Mouse (Mus musculus) thymus, adult 2 months (tissue): ENCODE data around the gene Cmtr1. TPM values are rescaled to one million over a fixed set of nuclear protein-coding genes. Genes with fewer than 3 reads are reported as not detected.

Experiments
- DNase-seq: peaks from one replicate; pipeline ENCODE4 v3.0.0; 2021
- H3K27ac ChIP-seq: fragments of 200-500 bp; 2 replicates; pipeline ENCODE4 v1.5.1; 2012; ENCODE audit warnings: low read length, control low read depth; ENCODE audit not compliant: control insufficient read depth, insufficient read depth
- H3K27me3 ChIP-seq: fragments of 200-500 bp; 2 replicates; pipeline ENCODE4 v1.6.1; 2012; ENCODE audit warnings: mild to moderate bottlenecking, low read length, moderate library complexity, mixed read lengths; ENCODE audit not compliant: control insufficient read depth, insufficient read depth
- H3K36me3 ChIP-seq: fragments of 200-500 bp; 2 replicates; pipeline ENCODE4 v1.6.1; 2012; ENCODE audit warnings: mild to moderate bottlenecking, low read length, moderate library complexity; ENCODE audit not compliant: control insufficient read depth, insufficient read depth
- H3K4me1 ChIP-seq: fragments of 200-500 bp; replicated peaks from 2 replicates; pipeline ENCODE4 v1.6.1; 2012; ENCODE audit warnings: low read length; ENCODE audit not compliant: control insufficient read depth, insufficient read depth
- H3K4me3 ChIP-seq: fragments of 200-500 bp; 2 replicates; pipeline ENCODE4 v1.5.1; 2012; ENCODE audit warnings: mild to moderate bottlenecking, low read length, control low read depth, moderate library complexity; ENCODE audit not compliant: control insufficient read depth, insufficient read depth
- CTCF ChIP-seq: fragments of 200-500 bp; IDR thresholded peaks from 2 replicates; pipeline ENCODE4 v1.5.1; 2012; ENCODE audit warnings: mild to moderate bottlenecking, control low read depth, low read length, moderate library complexity, borderline replicate concordance; ENCODE audit not compliant: control insufficient read depth, poor library complexity, insufficient read depth; ENCODE audit errors: extremely low read depth
- POLR2A ChIP-seq: fragments of 200-500 bp; IDR thresholded peaks from 2 replicates; pipeline ENCODE4 v1.6.1; 2012; ENCODE audit warnings: mild to moderate bottlenecking, low read length, control low read depth, moderate library complexity; ENCODE audit not compliant: control insufficient read depth, poor library complexity, insufficient read depth; ENCODE audit errors: extremely low read depth
- WGBS: fragments of 180-500 bp; shearing (Covaris S2); methylation state at CpG from one replicate; pipeline ENCODE4 v1.1.7; 2018; 5-methylcytosine and 5-hydroxymethylcytosine counted together
- polyA plus RNA-seq: library from polyadenylated mRNA; depleted of rRNA; stranded (reverse); fragments of >200 nt; gene quantifications from 2 replicates; pipeline ENCODE4 v1.2.3, GENCODE M21; 2012

Cmtr1 gene
- polyA plus RNA-seq, 1 experiment = 53.9 TPM

- TF ChIP-seq CTCF = no peak
- TF ChIP-seq POLR2A = no peak
- DNase-seq = no peak
- Histone ChIP-seq H3K4me1 (peaks cover 2% of the 10 kb centered on the region; the same call in 1 of the 2 replicates), H3K27ac (no peak overlapping the region), H3K4me3 (no peak overlapping the region), H3K27me3 (no peaks in the 10 kb centered on the region), H3K36me3 (peaks cover 3% of the 10 kb centered on the region; the same call in 1 of the 2 replicates)
- 96% methylated on average over 10 of the region's 10 CpGs for WGBS
Observed at GRCm38 (mm10) chr17:29668051-29668986, 7.9 kb downstream of the Cmtr1 start.

DNA sequence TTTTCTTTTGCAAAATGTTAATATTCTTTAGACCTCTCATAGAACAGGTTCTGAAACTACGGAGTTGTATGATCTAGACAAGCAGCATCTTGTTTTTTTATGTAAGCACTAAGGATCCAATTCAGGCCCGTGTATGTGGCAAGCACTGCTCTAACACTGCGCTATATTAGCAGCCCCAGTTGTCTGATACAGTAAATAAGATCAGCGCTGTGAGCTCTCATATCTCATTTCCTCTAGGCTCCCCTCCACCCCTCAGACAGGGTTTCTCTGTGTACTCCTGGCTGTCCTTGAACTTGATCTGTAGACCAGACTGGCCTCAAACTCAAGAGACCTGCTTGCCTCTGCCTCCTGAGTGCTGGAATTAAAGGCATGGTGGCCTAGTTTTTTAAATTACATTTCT lies 8.6 kb downstream of the Cmtr1 start:
- no peak for DNase-seq
- Histone ChIP-seq H3K4me3 (no peak overlapping the region), H3K36me3 (peaks cover 3% of the 10 kb centered on the region), H3K27ac (no peak overlapping the region), H3K27me3 (no peaks in the 10 kb centered on the region), H3K4me1 (peaks cover 2% of the 10 kb centered on the region; the same call in 1 of the 2 replicates)
- WGBS = 95% methylated on average over 4 of the region's 4 CpGs
- TF ChIP-seq CTCF = no peak
- TF ChIP-seq POLR2A = no peak

GRCm38 (mm10) chr17:29669936-29670335 lies 9.5 kb downstream of the Cmtr1 start:
- Histone ChIP-seq H3K27me3 (no peaks in the 10 kb centered on the region), H3K4me3 (no peak overlapping the region), H3K27ac (no peak overlapping the region), H3K4me1 (peaks cover 2% of the 10 kb centered on the region; the same call in 1 of the 2 replicates), H3K36me3 (peaks cover 12% of the 10 kb centered on the region)
- DNase-seq = no peak
- no peak for TF ChIP-seq POLR2A
- TF ChIP-seq CTCF = no peak

GRCm38 (mm10) chr17:29671021-29671420 lies 10.6 kb downstream of the Cmtr1 start:
- no peak for DNase-seq
- H3K27me3 ChIP-seq = no peaks in the 10 kb centered on the region
- H3K4me1 ChIP-seq = peaks cover 2% of the 10 kb centered on the region; the same call in 1 of the 2 replicates
- peaks cover 23% of the 10 kb centered on the region for H3K36me3 ChIP-seq
- TF ChIP-seq CTCF (no peak), POLR2A (no peak)
- WGBS = 94% methylated on average over 2 of the region's 2 CpGs
- H3K4me3 ChIP-seq = no peak overlapping the region
- no peak overlapping the region for H3K27ac ChIP-seq

- no peak for DNase-seq
- Histone ChIP-seq H3K4me1 (peaks cover 2% of the 10 kb centered on the region; the same call in 1 of the 2 replicates), H3K27ac (no peak overlapping the region), H3K27me3 (no peaks in the 10 kb centered on the region), H3K36me3 (peaks cover 40% of the 10 kb centered on the region), H3K4me3 (no peak overlapping the region)
- TF ChIP-seq CTCF (no peak), POLR2A (no peak)
- WGBS = 93% methylated on average over 4 of the region's 4 CpGs
Observed at GRCm38 (mm10) chr17:29673325-29673724, 12.9 kb downstream of the Cmtr1 start.

DNA sequence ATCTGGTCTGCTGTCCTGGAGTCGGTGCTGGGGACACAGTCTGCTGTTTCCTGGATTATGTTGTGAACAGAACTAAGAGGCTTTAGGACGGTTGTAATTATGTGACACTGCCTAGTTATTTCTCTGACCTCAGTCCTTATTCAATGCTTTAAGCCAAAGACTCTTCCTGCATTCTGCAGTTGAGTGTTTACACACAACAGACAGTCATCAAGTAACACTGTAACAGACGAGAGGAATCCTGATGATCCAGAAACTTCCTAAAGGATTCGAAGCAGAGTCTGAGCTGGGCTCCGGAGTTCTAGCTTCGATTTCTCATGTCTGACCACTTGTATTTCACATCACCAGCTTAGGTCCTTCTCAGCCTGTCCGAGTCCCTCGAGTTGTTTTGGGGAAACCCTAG lies 18.1 kb downstream of the Cmtr1 start:
- Histone ChIP-seq H3K4me1 (no peaks in the 10 kb centered on the region), H3K4me3 (no peak overlapping the region), H3K36me3 (peaks cover 58% of the 10 kb centered on the region), H3K27ac (no peak overlapping the region), H3K27me3 (no peaks in the 10 kb centered on the region)
- DNase-seq = no peak
- TF ChIP-seq CTCF (no peak), POLR2A (no peak)
- WGBS = 93% methylated on average over 8 of the region's 8 CpGs
